Mouse (Mus musculus): ENCODE data around the gene Rnf148.

- TF ChIP-seq GATA1 (IDR thresholded peaks at IDR 0.05; ENCODE audit: low read length) (no peak), TAL1 (IDR thresholded peaks at IDR 0.05; ENCODE audit: low read length) (no peak)
Measured at GRCm38 (mm10) chr6:23637081-23637480, 17.9 kb downstream of the Rnf148 start.
